Mouse (Mus musculus) gastrocnemius, postnatal 25 days (tissue): ENCODE data around the gene Nedd4. TPM values are rescaled to one million over a fixed set of nuclear protein-coding genes. Genes with fewer than 3 reads are reported as not detected.
"Not testable (repeated sequence)": the region's sequence is repeated elsewhere in the genome, so short reads cannot be mapped to it uniquely, and the experiment has no call there.

Source experiments
- DNase-seq: peaks from one replicate; pipeline ENCODE4 v3.0.0; 2022
- long read RNA-seq, 2 experiments: library from polyadenylated mRNA; stranded (forward); transcript quantifications; one replicate each; pipeline ENCODE4 v2.0.0; 2021
- total RNA-seq, 2 experiments: library from RNA; stranded (reverse); gene quantifications; 1 replicate in 1 of 2; 2 replicates in 1 of 2; pipeline ENCODE4 v1.2.3; 2021

Nedd4 gene
- 100 to 1,000 TPM; 238 to 268 TPM for total RNA-seq
- long read RNA-seq, experiment 1, full-length matches to known transcripts, result 25 of 65 reads
- long read RNA-seq, experiment 1, partial matches to known transcripts, result 3 of 65 reads
- long read RNA-seq, experiment 1, other reads (novel, unspliced or antisense), result 37 of 65 reads
- long read RNA-seq, experiment 2, full-length matches to known transcripts, result 71 of 129 reads
- long read RNA-seq, experiment 2, partial matches to known transcripts, result 12 of 129 reads
- long read RNA-seq, experiment 2, other reads (novel, unspliced or antisense), result 46 of 129 reads

- DNase-seq, result peak; percentile 97
These were observed at the start of gene Nedd4 for GRCm38 (mm10) chr9:72661895-72662661. Gene Nedd4, plus strand, starts transcription at chr9:72662346.

DNA sequence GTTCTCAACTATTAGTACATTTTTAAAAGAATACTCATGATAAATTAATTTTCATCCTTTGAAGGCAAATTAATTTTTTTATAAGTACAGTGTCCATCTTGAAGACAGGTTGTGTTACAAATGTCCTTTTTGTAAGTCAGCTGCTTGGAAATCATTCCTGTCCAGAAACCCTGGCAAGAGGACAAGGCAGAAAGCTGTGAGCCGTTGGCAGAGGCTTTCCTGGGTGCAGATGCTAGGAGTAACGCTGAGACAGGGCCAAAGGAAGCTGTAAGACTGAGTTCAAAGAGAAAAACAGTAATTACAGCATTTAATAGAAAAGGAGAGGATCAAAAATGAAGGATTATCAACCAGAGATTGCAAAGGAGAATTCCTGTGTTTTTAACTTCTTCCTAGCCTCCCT lies 48.3 kb upstream of the Nedd4 start:
- DNase-seq, result peak; percentile 68

GRCm38 (mm10) chr9:72614786-72615480 lies 47.2 kb upstream of the Nedd4 start:
- DNase-seq, result peak; percentile 34

DNA sequence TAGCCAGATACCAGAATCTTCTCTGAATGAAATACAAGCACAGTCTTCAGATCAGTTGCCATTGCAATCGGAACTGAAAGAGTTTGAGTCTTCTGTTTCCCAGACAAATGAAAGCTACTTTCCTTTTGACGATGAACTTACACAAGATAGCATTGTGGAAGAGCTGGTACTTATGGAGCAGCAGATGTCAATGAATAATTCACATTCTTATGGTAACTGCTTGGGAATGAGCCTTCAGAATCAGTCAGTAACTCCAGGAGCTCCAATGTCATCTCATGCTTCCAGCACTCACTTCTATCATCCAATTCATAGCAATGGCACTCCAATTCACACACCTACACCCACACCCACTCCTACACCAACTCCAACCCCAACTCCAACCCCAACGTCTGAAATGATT lies 44.1 kb upstream of the Nedd4 start:
- no peak for DNase-seq

DNA sequence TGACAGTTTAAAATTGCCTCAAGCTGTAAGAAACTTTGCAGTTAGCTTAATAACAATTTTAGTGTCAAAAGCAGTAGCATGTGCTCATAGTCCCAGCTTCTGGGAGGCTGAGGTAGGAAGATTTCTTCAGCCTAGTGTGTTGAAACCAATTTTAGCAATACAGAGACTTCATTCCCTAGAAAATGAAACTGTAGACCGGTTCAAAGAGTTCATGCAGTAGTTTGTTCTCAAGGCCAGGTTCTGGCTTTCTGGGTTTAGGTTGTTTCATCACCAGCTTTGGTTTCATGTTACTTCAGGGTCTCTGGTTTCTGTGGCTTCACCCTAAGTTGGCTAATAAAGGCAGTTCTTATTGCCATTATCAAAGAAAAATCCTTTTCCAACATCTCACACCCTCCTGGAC lies 38.5 kb upstream of the Nedd4 start:
- DNase-seq, result no peak

DNA sequence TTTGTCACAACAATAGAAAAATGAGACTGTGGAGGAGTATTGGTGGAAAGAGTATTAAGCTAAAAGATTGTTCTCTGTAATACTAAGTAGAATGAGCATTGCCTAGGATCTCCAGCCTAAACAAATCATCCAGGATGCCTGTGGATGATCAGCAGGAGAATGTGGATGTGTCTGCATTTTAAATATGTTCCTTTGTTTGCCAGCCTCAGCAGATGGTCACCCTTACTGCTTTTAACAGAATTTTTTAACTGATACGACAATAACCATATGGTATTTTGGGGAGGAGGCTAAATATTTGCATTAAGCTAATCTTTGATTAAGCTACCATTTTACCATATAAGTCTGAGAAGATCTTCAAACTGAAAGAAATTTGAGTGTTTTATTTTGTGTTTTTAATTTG lies 34.5 kb upstream of the Nedd4 start:
- no peak for DNase-seq

DNA sequence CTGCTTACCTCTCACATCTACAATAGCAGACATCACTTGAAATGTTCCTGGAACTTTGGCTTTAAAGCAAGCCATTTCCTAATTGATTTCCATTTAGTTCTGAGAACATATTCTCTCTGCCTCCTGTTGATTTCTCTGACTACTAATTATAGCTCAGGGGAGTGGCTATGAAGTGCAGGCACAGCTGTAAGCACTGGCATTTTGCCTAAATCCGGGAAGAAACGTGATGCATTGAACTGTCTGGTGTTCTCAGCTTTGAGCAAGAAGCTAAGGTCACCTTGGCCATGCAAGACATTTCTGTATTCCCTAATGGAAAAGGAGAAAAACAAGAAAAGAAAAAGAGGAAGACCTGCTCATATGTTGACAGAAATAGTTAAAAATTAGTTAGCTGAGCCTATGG lies 33.6 kb upstream of the Nedd4 start:
- DNase-seq, result peak; percentile 27

GRCm38 (mm10) chr9:72632198-72632597 lies 29.9 kb upstream of the Nedd4 start:
- DNase-seq, result no peak

- no peak for DNase-seq
These were observed 27.0 kb upstream of the Nedd4 start for GRCm38 (mm10) chr9:72635134-72635533.

DNA sequence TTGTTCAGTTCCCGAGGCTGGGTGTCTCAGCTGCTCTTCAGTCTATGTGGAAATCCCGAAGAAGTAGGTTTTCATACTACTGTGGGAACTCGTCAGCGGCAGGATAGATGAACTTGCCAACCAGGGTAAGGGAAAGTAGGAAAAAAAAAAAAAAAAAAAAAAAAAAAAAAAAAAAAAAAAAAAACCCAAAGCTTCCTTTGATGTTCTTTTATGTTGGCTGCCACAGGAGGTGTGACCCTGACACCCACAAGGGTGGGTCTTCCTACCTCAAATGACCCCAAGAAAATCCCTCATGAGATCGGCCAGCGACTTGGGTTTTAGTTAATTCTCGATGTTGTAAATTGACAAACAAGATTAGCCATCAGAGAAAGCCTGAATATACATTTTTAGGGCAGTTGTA lies 25.6 kb upstream of the Nedd4 start:
- DNase-seq, result no peak

GRCm38 (mm10) chr9:72637243-72637642 lies 24.9 kb upstream of the Nedd4 start:
- no peak for DNase-seq

GRCm38 (mm10) chr9:72638951-72639842 lies 22.9 kb upstream of the Nedd4 start:
- DNase-seq, result no peak

- peak; percentile 92 for DNase-seq
These were observed 22.1 kb upstream of the Nedd4 start for GRCm38 (mm10) chr9:72639843-72640621.

- DNase-seq, result no peak
These were observed 21.5 kb upstream of the Nedd4 start for GRCm38 (mm10) chr9:72640642-72641041.

DNA sequence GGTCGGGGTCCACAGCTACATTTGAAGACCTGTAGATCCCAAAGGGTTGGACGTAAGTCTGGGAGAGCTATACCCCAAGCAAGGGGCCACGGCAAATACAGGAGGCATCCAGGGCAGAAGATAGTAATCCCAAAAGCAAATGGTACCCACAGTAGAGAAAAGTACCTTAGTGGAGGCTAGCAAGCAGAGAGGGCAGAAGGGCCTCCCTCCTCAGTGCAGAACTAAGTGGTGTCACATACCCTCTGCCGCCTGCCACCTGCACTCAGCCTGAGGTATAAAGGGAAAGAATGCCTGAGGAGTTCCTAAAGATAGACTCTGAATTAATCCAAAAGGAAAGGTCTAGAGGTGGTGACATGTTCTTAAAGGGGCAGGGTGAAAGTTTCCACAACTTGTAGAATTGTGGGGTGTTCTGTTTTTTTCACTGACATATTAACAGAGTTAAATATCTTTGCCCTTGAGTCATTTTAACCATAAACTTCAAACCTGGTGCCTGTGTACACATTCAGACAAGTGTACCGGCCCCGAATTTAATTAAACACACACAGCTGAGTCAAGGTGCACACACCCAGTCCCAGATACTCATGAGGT lies 21.0 kb upstream of the Nedd4 start:
- DNase-seq, result peak; percentile 59

DNA sequence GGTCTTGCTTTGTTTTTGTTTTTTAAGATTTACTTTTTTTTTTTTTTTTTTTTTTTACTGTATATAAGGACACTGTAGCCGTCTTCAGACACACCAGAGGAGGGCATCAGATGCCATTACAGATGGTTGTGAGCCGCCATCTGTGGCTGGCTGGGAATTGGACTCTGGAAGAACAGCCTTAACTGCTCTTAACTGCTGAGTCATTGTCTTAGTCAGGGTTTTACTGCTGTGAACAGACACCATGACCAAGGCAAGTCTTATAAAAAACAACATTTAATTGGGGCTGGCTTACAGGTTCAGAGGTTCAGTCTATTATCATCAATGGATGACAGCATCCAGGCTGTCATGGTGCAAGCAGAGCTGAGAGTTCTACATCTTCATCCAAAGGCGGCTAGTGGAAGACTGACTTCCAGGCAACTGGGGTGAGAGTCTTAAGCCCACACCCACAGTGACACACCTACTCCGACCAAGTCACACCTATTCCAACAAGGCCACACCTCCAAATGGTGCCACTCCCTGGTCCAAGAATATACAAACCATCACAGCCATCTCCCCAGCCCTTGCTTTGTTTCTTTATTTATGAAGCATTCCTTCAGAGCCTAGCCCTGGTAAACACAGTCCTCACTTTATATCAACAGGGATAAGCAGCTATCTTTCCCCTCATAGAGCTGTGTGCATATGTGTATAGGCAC lies 19.2 kb upstream of the Nedd4 start:
- DNase-seq, result not testable (repeated sequence)

GRCm38 (mm10) chr9:72643651-72644417 lies 18.3 kb upstream of the Nedd4 start:
- no peak for DNase-seq

DNA sequence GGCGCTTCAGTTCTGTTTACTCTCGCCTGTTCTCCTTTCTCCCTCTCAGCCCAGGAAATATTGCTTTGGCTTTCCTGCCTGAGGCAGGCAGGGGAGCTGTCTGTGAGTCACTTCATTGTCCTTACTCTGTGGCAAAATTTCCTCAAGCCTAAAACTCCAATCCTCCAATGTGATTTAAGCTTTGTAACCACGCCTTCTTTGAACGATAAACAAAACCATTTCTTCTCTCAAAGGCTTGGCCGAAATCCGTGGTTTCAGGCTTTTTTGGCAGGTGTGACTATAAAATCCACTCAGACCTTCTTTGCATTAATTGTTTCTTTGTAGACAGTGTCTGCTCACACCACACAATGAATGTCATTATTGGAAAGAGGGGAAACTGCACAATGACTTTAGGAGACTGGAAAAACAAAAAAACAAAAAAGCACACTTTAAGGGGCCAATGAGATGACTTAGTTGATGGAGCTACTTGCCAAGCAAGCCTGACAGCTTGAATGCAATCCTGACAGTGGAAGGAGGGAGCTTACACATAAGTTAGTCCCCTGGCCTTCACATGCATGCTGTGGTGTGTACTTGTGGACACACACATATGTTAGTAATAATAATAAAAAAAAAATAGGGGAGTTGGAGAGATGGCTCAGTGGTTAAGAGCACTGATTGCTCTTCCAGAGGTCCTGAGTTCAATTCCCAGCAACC lies 17.6 kb upstream of the Nedd4 start:
- DNase-seq, result no peak

DNA sequence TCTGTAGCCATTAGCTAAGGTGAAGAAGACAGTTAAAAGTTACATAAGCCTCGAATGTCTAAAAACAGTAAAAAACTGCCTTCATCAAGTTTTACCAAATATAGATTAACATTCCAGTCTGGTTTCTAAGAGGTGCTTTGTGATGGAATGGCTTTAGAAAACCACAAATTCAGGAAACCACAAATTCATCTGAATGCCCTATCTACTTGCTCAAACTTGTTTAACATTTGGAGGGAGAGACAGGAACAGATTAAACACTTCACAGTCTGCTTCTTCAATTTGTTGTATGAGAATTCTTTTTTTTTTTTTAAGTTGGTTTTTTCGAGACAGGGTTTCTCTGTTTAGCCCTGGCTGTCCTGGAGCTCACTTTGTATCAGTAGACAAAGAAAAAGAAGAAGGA lies 12.4 kb upstream of the Nedd4 start:
- no peak for DNase-seq
